Mouse (Mus musculus) CD4-positive helper T cell, adult 2 months (primary cell): Measurements from ENCODE around the gene Slc27a4.
A peak's percentile ranks its signal among the peaks of the same experiment; 100 is the strongest.

ENCODE experiments used
- DNase-seq: peaks from one replicate; pipeline ENCODE4 v3.0.0-alpha.2; 2012; ENCODE audit warnings: low read depth, missing footprints, low spot score

The Slc27a4 gene

DNA sequence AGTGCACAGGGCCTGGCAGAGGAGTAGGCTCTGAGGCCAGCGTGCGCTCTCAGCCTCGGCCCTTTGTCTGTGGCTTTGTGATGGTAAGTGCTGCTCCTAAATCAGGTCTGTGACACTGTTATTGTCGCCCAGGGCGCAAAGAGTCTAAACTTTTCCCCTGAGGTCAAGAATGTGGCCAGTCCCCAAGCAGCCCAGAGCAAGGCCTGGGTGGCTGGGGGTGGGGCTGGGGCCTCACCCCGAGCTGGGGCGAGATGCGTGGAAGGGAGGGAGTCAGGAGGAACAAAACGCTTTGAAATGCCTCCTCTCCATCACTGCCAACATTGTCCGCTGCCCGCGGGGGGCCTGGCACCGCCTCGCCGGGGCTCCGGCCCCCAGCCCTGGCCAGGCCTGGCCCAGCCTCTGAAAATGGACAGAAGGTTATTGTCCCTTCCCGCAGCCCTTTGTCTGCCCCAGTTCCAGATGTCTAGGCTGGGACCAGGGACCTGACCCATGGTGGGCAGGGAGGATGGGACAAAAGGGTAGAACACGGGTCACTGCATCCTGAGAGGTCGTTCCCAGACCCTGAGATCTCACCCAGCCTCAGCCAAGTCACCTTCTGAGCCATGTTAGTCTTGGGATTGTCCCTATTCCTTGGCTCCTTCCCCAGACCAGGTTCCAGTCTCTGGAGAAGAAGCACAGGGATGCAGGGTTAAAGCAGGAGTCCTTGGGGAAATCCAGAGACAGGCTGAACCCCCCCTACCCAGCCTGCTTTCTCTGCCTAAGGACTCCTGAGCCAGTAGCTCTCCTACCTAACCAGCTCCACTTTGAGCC is 54.2 kb downstream of the Slc27a4 start:
- DNase-seq, result no peak

DNA sequence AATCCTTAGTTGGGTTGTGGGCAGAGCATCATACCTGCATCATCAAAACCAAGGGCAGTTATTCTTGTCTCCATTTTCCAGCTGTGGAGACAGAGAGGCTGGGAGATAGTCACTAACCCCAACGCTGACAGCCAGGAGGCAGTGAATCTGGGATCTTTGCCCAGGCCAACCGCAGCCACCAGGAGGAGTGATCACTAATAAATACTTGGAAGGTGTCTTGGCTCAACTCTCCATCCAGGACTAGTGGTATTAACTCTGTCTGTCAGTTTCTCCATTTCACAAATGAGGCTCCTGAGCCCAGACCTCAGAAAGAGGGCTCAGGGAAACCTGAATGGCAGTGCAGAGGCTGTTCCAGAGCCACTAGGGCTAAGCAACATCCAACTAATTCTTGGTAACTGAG is 54.9 kb downstream of the Slc27a4 start:
- no peak for DNase-seq

DNA sequence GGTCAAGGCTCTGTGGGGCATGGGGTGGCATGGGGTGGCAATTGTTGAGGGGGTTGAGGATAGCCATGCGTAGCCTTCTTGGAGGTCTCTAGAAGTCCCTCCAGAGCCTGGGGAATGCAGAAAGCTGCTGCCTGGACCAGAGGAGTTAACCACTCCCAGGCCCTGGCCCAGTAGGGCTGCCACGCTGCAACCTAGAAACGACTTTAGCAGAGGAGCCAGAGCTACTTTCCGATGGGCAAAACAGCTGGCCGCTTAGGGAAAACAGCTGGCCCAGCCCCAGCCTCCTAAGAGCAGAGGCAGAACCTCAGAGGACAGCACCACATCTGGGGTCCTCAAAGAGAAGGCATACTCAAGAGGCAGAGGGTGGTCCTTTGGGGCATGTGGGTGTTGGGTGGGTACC is 55.5 kb downstream of the Slc27a4 start:
- DNase-seq, result no peak

DNA sequence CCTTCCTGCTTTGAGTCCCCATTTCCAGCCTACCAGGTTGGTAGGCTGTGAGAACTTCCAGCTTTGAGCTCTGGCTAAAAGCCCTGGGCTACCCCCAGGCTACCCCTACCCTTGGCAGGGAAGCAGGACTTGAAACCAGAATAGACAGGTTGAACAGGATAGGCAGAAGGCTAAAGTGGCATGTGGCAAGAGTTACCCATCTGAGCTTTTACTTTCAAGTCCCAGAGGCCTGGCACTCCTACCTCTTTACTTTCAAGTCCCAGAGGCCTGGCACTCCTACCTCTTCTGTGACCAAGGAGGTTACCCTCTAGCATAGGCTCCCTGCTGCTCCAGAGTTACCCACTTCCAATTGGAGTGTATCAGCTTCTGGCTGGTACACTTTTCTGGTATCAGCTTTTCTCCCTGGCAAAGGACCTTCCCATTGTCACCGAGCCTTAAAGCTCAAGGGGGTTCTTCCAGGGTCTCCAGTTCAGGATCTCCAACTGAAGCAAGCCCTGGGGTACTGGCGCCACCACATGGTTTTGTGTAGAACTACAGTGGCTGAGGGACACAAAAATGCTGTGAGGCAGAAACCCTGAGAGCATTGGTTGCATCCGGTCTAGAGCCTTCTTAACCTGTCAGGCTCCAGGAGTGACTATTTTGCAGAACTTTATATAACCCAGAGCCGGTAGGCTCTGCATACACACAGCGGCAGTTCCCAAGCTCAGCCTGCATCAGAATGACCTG is 56.5 kb downstream of the Slc27a4 start:
- peak; percentile 46 for DNase-seq

DNA sequence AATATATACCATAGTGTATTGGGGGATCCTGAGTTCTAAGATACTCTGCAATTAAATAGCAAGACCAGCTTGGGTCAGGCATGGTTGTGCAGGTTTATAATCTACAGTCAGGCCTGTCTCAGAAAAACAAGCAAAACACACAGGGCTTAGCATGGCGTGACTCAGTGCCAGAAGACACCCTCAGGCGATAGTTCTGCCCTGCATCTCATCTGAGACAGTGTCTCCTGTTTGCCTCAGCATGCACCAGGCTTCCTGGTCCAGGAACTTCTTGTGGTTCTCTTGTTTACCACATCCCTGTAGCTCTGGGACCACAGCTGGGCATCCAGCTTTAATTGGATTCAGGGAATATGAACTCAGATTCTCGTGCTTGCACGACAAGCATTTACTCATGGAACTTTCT is 62.7 kb downstream of the Slc27a4 start:
- no peak for DNase-seq
